Mouse (Mus musculus) forebrain, embryonic 10.5 days (tissue): ENCODE measurements at regions not wholly inside any gene's neighbourhood (a gene's known extent, or its start where the extent isn't known, plus 50 kb on each side); places are given as distances from the start of the nearest gene placed in this dataset.
"Not testable (repeated sequence)": the region's sequence is repeated elsewhere in the genome, so short reads cannot be mapped to it uniquely, and the experiment has no call there.

ENCODE experiments used
- DNase-seq: peaks from one replicate; pipeline ENCODE4 v3.0.0-alpha.2; 2017; ENCODE audit warnings: low spot score; ENCODE audit errors: extremely low spot score
- H3K27ac ChIP-seq: fragments of 300-500 bp; sonication (generic); 2 replicates; pipeline ENCODE4 v1.5.1; 2016; ENCODE audit warnings: mild to moderate bottlenecking
- H3K27me3 ChIP-seq: fragments of 300-500 bp; sonication (generic); 2 replicates; pipeline ENCODE4 v1.6.1; 2016; ENCODE audit warnings: mild to moderate bottlenecking; ENCODE audit not compliant: poor library complexity, severe bottlenecking
- H3K36me3 ChIP-seq: fragments of 300-500 bp; sonication (generic); replicated peaks from 2 replicates; pipeline ENCODE4 v1.6.1; 2016; ENCODE audit warnings: mild to moderate bottlenecking, moderate library complexity
- H3K4me1 ChIP-seq: fragments of 300-500 bp; sonication (generic); 2 replicates; pipeline ENCODE4 v1.6.1; 2016
- H3K4me3 ChIP-seq: fragments of 300-500 bp; sonication (generic); 2 replicates; pipeline ENCODE4 v1.5.1; 2016; ENCODE audit warnings: mild to moderate bottlenecking, moderate library complexity
- H3K9me3 ChIP-seq: fragments of 300-500 bp; sonication (generic); 2 replicates; pipeline ENCODE4 v1.6.1; 2016; ENCODE audit warnings: mild to moderate bottlenecking, moderate library complexity
- WGBS: fragments of 180-500 bp; shearing (Covaris S2); methylation state at CpG from one replicate; pipeline ENCODE4 v1.1.7; 2016; 5-methylcytosine and 5-hydroxymethylcytosine counted together

GRCm38 (mm10) chr16:49337948-49338347 lies 280.7 kb downstream of the Myh15 start:
- Histone ChIP-seq H3K36me3 (no peaks in the 10 kb centered on the region), H3K9me3 (no peaks in the 10 kb centered on the region), H3K4me3 (no peak overlapping the region), H3K4me1 (no peaks in the 10 kb centered on the region), H3K27ac (no peak overlapping the region), H3K27me3 (no peaks in the 10 kb centered on the region)
- no peak for DNase-seq
- 91% methylated on average over 1 of the region's 1 CpGs for WGBS

DNA sequence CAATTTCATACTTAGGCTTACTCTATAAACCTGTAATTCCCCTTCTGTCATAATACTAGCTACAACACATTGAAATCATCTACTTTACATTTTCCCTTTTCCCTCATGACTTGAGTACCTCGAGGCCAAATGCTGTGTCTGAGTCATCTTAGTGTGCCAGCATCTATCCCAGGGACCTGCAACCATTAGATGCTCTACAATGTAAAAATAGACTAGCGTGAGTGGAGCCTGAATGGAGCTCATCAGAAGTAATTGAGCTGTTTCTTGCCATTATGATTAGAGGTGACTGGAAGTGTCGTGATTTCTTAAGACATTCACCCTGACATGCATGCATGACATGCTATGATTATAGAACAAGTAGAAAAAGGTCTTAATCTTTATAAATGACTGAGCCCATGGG lies 301.1 kb downstream of the Myh15 start:
- H3K27me3 ChIP-seq: no peaks in the 10 kb centered on the region
- no peaks in the 10 kb centered on the region for H3K4me1 ChIP-seq
- DNase-seq: no peak
- H3K9me3 ChIP-seq: no peaks in the 10 kb centered on the region
- 87% methylated on average over 3 of the region's 3 CpGs for WGBS
- no peak overlapping the region for H3K4me3 ChIP-seq
- no peak overlapping the region for H3K27ac ChIP-seq
- no peaks in the 10 kb centered on the region for H3K36me3 ChIP-seq

- 84% methylated on average over 1 of the region's 1 CpGs for WGBS
- H3K4me1 ChIP-seq: no peaks in the 10 kb centered on the region
- H3K27ac ChIP-seq: no peak overlapping the region
- H3K36me3 ChIP-seq: no peaks in the 10 kb centered on the region
- DNase-seq: no peak
- no peaks in the 10 kb centered on the region for H3K27me3 ChIP-seq
- H3K4me3 ChIP-seq: no peak overlapping the region
- no peaks in the 10 kb centered on the region for H3K9me3 ChIP-seq
These were observed 304.4 kb downstream of the Myh15 start for GRCm38 (mm10) chr16:49361731-49362130.

GRCm38 (mm10) chr16:49369450-49369849 lies 312.2 kb downstream of the Myh15 start:
- DNase-seq: no peak
- H3K36me3 ChIP-seq: no peaks in the 10 kb centered on the region
- H3K4me1 ChIP-seq: no peaks in the 10 kb centered on the region
- no peaks in the 10 kb centered on the region for H3K27me3 ChIP-seq
- WGBS: 91% methylated on average over 9 of the region's 9 CpGs
- no peak overlapping the region for H3K27ac ChIP-seq
- H3K4me3 ChIP-seq: no peak overlapping the region
- H3K9me3 ChIP-seq: no peaks in the 10 kb centered on the region

GRCm38 (mm10) chr16:49375108-49375507 lies 317.8 kb downstream of the Myh15 start:
- Histone ChIP-seq H3K36me3 (no peaks in the 10 kb centered on the region), H3K4me1 (0 out of 2 replicates have a peak, but pooled peaks cover 6% of the 10 kb centered on the region), H3K27ac (no peak overlapping the region), H3K9me3 (no peaks in the 10 kb centered on the region), H3K4me3 (no peak overlapping the region), H3K27me3 (no peaks in the 10 kb centered on the region)
- DNase-seq: no peak
- WGBS: 87% methylated on average over 4 of the region's 4 CpGs

DNA sequence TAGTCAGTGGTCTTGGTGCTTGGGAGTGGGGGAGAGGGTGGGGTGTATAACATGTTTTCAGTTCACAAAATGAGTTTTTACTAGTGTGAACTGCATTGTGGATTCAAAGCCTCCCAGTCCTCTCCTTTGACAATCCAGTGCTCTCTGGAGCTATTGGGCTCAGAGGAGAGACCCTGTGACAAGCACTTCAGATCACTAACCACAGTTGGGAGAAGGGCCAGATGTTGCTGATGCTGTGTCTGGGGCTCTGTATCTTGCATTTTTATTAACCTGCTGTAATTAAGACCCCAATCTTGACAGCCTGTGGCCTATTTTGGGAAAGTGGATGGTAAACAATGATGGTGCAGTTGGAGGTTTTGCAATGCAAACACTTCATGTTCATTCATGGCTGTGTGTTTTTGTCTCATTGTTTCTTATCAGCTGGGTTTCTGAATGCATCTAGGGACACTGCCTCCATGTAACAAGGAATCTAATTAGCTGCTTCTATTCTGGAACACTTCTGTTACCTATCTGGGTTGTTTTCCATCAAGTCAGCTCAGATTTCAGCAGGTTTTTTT lies 320.0 kb upstream of the Ift57 start:
- Histone ChIP-seq H3K4me3 (no peak overlapping the region), H3K27me3 (no peaks in the 10 kb centered on the region), H3K36me3 (no peaks in the 10 kb centered on the region), H3K4me1 (0 out of 2 replicates have a peak, but pooled peaks cover 6% of the 10 kb centered on the region), H3K27ac (no peak overlapping the region), H3K9me3 (no peaks in the 10 kb centered on the region)
- no peak for DNase-seq

DNA sequence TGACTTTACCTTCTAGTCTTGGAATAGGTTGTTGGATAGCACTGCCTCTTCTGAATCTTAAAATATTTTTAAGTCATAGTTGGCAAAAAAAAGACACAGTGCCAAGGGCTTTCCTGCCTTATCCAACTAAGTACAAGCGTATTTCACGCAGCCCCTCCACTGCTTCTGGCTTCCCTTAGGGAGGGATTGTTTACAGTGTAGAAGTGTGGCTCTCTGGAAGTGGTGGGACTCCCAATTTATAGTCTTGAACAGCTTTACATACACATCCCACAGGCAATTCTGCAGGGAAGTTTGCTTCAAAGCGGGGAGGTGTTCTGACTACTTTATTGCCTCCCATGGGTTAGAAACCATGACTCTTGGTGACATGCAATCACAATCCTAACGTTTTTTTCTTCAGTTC lies 310.9 kb upstream of the Ift57 start:
- no peak for DNase-seq
- Histone ChIP-seq H3K9me3 (no peaks in the 10 kb centered on the region), H3K27ac (no peak overlapping the region), H3K4me1 (no peaks in the 10 kb centered on the region), H3K4me3 (no peak overlapping the region), H3K36me3 (no peaks in the 10 kb centered on the region), H3K27me3 (no peaks in the 10 kb centered on the region)
- WGBS: 80% methylated on average over 4 of the region's 4 CpGs

DNA sequence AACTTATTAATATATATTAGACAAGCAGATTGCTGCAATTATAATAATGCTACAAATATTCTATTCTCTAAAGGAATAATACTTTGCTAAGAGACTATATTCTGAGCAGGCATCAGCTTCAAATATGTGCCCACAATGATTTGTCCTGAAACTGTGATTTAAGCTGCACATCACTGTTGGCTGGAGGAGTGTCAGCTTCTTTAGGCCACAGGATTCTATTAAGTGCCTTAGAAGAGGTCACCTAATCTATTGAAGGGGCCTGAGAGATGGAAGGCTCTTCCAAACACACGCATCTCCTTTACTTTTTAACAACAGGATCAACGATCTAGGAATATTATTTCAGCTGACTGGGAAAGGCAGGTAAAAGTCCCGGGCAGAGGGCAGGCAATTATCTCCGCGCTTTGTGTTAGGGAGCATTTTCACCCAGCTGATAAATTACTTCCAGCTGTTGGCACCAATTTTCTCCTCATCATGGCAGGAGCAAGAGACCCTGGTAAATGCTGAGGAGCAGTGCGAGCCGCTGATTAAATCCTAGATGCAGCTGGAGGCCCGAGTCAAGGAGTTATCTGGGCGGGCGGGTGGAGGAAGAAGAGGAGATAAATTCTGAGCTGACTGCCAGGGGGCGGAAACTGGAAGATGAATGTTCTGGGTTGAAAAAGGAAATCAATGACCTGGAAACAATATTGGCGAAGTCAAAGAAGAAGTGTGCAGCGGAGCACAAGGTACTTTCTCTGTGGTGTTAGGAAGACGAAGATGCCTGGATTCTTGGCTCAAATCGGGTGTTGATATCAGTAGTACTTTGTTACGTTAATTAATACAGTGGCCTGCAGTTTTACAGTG lies 290.9 kb upstream of the Ift57 start:
- Histone ChIP-seq H3K36me3 (no peaks in the 10 kb centered on the region), H3K27ac (no peak overlapping the region), H3K27me3 (no peaks in the 10 kb centered on the region), H3K4me1 (peaks cover 11% of the 10 kb centered on the region), H3K4me3 (no peak overlapping the region), H3K9me3 (no peaks in the 10 kb centered on the region; the same call in 1 of the 2 replicates)
- 34% methylated on average over 16 of the region's 16 CpGs for WGBS
- DNase-seq: peak; percentile 21

DNA sequence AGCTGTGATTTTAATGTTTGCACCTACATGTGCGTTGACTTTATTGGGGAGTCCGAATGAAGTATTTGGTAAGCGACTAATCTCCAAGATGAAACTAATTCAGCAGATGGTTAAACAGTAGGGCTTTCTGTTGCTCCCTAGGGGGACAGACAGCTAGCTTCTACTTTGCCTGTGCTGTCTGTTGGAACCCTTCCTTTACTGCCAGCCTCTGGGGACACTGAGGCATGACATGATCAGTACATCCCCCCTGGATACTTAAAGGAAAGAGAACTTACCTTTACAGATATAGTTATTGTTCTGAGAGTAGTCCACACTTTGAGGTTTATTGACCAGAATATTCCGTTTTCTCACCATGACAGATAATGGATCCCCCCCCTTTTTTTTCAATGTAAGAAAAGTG lies 289.8 kb upstream of the Ift57 start:
- H3K4me1 ChIP-seq: peaks cover 11% of the 10 kb centered on the region
- no peak overlapping the region for H3K27ac ChIP-seq
- DNase-seq: no peak
- no peaks in the 10 kb centered on the region for H3K27me3 ChIP-seq
- H3K36me3 ChIP-seq: no peaks in the 10 kb centered on the region
- WGBS: 88% methylated on average over 4 of the region's 4 CpGs
- no peaks in the 10 kb centered on the region; the same call in 1 of the 2 replicates for H3K9me3 ChIP-seq
- no peak overlapping the region for H3K4me3 ChIP-seq

DNA sequence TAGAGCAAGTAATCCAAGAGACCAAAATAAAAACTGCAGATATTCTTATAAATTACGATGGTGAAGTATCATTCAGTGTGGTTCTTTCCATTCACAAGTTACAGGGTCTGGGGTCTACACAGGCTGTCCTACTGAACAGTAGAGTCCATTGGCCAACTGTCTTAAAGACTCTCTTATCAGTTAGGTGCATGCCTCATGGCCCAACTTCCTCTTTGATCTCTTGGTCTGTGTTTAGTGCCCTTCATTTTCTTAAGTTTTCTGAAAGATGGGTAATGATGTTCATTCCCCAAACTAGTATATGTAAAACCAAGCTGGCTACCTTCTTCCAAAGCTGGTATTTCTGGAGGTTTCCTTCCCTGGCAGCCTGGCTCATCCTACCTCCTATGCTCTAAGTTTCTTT lies 268.7 kb upstream of the Ift57 start:
- Histone ChIP-seq H3K27me3 (no peaks in the 10 kb centered on the region), H3K27ac (no peak overlapping the region), H3K4me3 (no peak overlapping the region), H3K4me1 (no peaks in the 10 kb centered on the region), H3K36me3 (no peaks in the 10 kb centered on the region), H3K9me3 (no peaks in the 10 kb centered on the region)
- WGBS: 88% methylated on average over 1 of the region's 1 CpGs
- DNase-seq: no peak

DNA sequence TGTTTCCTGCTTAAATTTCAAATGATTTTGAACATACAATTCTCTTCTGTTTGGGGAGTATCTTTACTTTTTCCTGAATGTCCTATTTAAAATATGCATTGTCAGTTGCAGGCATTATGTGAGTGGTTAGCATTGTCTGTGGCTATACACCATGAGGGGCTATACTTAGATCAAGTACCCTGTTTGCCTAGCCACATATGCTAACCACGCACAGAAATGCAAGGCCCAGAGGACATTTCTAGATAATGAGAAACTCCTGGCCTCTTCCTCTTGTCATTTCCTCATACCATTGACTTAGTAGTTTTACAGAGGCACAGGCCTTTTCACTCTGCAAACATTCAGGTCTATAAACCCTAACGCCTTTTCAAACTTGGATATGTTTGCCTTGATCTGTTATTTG lies 267.1 kb upstream of the Ift57 start:
- no peak for DNase-seq
- no peaks in the 10 kb centered on the region for H3K4me1 ChIP-seq
- H3K27me3 ChIP-seq: no peaks in the 10 kb centered on the region
- WGBS: 75% methylated on average over 2 of the region's 2 CpGs
- no peak overlapping the region for H3K27ac ChIP-seq
- no peak overlapping the region for H3K4me3 ChIP-seq
- no peaks in the 10 kb centered on the region for H3K36me3 ChIP-seq
- H3K9me3 ChIP-seq: no peaks in the 10 kb centered on the region

- Histone ChIP-seq H3K27ac (no peak overlapping the region), H3K4me3 (no peak overlapping the region), H3K27me3 (no peaks in the 10 kb centered on the region), H3K9me3 (no peaks in the 10 kb centered on the region), H3K36me3 (no peaks in the 10 kb centered on the region), H3K4me1 (no peaks in the 10 kb centered on the region)
- peak; percentile 19 for DNase-seq
- WGBS: 78% methylated on average over 1 of the region's 1 CpGs
These were observed 257.8 kb upstream of the Ift57 start for GRCm38 (mm10) chr16:49441225-49441624.

DNA sequence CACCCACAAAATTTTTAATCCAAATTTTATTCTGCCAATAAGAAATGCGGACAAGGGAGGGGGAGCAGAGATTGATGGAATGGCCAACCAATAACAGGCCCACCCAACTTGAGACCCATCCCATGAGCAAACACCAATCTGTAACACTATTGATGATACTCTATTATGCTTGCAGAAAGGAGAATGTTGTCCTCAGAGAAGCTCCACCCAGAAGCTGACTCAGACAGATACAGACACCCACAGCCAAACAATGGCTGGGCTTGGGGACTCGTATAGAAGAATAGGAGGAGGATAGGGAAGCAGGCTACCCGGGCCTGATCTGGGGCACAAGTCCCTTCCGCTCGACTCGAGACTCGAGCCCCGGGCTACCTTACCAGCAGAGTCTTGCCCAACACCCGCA lies 251.7 kb upstream of the Ift57 start:
- 86% methylated on average over 8 of the region's 9 CpGs for WGBS
- H3K4me3 ChIP-seq, H3K36me3 ChIP-seq, H3K9me3 ChIP-seq, DNase-seq, H3K27me3 ChIP-seq, H3K4me1 ChIP-seq, H3K27ac ChIP-seq: not testable (repeated sequence)
